Mouse (Mus musculus) ovary, postnatal 10 days (tissue): Measurements from ENCODE around the gene Pklr.

ENCODE experiments used
- DNase-seq: peaks from one replicate; pipeline ENCODE4 v3.0.0; 2022; ENCODE audit warnings: low spot score

The Pklr gene

GRCm38 (mm10) chr3:89164506-89165267, 28.7 kb downstream of the Pklr start, which contains the start of gene Clk2:
Gene Clk2, plus strand, starts transcription at chr3:89164795.
- peak; percentile 83 for DNase-seq

DNA sequence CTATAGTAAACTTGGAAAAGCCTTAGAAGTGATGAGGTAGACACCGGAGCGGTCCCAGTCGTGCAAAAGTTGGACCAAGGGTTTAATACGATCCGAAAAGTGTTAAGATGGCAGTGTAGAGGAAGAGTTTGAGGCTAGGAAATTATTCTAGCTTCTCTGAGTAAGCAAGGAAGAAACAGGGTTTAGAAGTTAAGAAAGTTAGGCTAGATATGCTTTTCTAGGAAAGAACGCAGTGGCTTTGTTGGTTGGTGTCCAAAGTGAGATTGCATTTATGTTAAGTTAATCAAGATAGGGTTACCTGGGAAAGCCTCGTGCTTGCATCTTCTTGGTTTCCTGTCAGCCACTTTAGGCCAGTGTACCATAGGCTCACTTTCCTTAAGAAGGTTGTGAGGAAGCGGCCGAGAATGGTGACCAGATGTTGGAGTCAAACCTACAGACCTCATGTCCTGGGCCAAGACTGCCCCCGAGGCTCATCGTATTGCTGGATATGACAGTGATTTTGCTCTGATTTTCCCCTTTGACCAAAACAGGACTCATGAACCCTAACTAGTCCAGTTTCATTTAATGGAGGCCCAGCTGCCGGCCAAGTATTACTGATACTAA, 29.4 kb downstream of the Pklr start:
- DNase-seq = no peak

GRCm38 (mm10) chr3:89166945-89167344, 31.0 kb downstream of the Pklr start:
- no peak for DNase-seq

- DNase-seq = no peak
These were observed 38.9 kb downstream of the Pklr start for GRCm38 (mm10) chr3:89174844-89175243.

DNA sequence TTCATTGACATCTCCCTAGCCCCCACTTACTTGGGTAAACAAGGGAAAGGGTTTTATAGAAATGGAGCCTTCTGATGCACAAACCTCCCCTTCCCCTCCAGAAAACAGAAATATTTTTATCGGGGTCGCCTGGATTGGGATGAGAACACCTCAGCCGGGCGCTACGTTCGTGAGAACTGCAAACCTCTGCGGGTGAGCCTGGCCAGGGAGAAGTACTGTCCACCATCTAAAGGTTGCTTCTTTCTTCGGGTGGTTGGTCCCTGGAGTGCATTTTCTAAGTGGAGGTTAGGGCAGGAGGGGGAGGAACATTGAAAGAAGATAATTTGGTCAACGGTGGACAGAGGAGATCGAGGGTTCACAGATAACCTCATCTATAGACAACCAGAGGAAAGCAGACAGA, 39.6 kb downstream of the Pklr start:
- no peak for DNase-seq

- DNase-seq = no peak
These were observed 40.5 kb downstream of the Pklr start for GRCm38 (mm10) chr3:89176421-89176820.

GRCm38 (mm10) chr3:89177242-89178106, 41.5 kb downstream of the Pklr start, which contains the start of gene Scamp3:
Gene Scamp3, plus strand, starts transcription at chr3:89177473.
- peak; percentile 70 for DNase-seq

DNA sequence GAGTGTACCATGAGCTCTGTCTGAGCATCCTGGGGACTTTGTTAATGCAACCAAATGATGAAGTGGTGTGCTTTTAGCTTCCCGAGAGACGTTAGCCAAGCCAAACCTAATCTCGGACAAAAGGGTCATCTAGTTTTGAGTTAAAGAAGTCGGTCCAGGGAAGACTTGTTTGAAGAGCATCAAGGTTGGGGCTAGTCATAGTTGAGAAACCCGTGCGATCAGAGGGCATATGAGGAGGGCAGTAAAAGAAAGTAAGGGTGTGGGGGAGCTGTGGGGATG, 42.1 kb downstream of the Pklr start:
- no peak for DNase-seq

GRCm38 (mm10) chr3:89179056-89179455, 43.1 kb downstream of the Pklr start:
- DNase-seq = no peak

- DNase-seq = no peak
These were observed 46.0 kb downstream of the Pklr start for GRCm38 (mm10) chr3:89181749-89182500.

GRCm38 (mm10) chr3:89182531-89183057, 46.7 kb downstream of the Pklr start:
- no peak for DNase-seq

- peak; percentile 69 for DNase-seq
These were observed 47.4 kb downstream of the Pklr start, which contains the start of gene Fam189b for GRCm38 (mm10) chr3:89183058-89183958. Gene Fam189b, plus strand, starts transcription at chr3:89183143.

DNA sequence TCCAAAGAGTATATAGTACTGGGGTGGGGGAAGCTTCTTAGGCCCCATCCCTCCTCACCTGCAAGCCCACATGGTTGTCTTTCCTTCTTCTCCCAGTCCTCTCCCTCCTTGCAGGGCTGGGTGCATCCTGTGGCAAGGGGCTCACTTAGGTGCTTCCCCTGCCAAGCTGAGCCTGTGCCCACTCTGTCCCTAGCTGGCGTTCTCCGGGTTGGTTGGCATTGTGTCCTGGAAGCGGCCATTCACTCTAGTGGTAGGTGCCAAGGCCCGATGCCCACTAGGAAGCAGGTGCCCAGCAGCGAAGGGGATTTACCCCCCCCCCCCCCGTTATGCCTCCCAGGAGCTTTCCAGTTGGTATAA, 48.0 kb downstream of the Pklr start:
- DNase-seq = no peak

GRCm38 (mm10) chr3:89187197-89187596, 51.3 kb downstream of the Pklr start:
- no peak for DNase-seq

- DNase-seq = no peak
These were observed 51.9 kb downstream of the Pklr start for GRCm38 (mm10) chr3:89187690-89188477.

DNA sequence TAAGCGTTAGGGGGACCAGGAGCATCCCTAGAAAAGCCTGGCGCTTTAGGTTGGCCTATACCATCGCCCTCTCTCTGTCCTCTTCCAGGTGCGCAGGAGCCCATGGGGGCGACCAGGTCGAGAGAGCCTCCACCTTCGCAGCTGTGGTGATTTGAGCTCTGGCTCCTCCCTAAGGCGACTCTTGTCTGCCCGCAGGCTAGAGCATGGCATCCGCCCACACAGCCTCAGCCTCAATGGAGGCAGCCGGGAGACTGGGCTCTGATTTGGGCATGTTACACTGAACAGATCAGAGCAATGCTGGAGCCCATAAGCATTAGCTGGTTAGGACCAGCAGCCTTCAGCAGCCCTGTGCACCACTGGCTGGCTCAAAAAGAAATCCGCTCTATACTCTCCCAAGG, 52.5 kb downstream of the Pklr start:
- DNase-seq = no peak

- DNase-seq = no peak
These were observed 54.5 kb downstream of the Pklr start for GRCm38 (mm10) chr3:89190436-89190835.

DNA sequence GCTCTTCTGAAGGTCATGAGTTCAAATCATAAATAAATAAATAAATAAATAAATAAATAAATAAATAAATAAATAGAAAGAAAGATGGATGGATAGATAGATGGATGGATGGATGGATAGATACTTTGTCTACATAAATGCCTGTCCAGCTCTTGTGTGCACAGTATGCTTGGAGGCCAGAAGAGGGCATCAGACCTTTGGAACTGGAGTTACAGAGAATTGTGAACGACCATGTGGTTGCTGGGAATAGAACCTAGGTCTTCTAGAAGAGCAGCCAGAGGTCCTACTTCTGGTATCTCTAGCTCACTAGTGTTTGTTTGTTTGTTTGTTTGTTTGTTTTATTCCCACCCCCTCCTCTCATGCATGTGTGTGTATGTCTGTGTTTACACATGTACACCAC, 57.4 kb downstream of the Pklr start:
- DNase-seq = no peak

DNA sequence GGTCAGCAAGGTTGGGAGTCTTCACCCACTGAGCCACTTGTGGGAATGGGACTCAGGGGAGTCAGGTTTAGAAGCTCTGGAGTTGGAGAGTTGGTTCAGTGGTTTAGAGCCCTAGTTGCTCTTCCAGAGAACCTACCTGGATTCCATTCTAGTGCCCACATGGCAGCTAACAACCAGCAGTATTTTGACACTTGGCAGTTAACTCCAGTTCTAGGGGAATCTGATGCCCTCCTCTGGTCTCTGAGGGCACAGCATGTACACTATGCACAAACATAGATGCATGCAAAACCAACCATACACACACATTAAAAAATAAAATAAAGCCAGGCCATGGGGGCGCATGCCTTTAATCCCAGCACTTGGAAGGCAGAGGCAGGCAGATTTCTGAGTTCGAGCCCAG, 57.9 kb downstream of the Pklr start:
- no peak for DNase-seq
